Mouse (Mus musculus) stomach, postnatal 0 days (tissue): Measurements from ENCODE around the gene Cpxm2. TPM values are rescaled to one million over a fixed set of nuclear protein-coding genes. Genes with fewer than 3 reads are reported as not detected.

Experiments
- ATAC-seq: fragments of 200-750 bp; cut with Nextera tagmentation; 2 replicates; pipeline ENCODE4 v1.8.0; 2017; ENCODE audit not compliant: low FRiP score, low TSS enrichment
- DNase-seq: peaks from one replicate; pipeline ENCODE4 v3.0.0-alpha.2; 2016; ENCODE audit warnings: low spot score
- H3K27ac ChIP-seq: fragments of 300-500 bp; sonication (generic); replicated peaks from 2 replicates; pipeline ENCODE4 v1.5.1; 2014; ENCODE audit warnings: mild to moderate bottlenecking, control low read depth
- H3K27me3 ChIP-seq: fragments of 300-500 bp; sonication (generic); 2 replicates; pipeline ENCODE4 v1.6.1; 2014; ENCODE audit warnings: low read length; ENCODE audit not compliant: control insufficient read depth, insufficient read depth
- H3K36me3 ChIP-seq: fragments of 300-500 bp; sonication (generic); 2 replicates; pipeline ENCODE4 v1.6.1; 2014; ENCODE audit warnings: low read length, mixed read lengths; ENCODE audit not compliant: control insufficient read depth, insufficient read depth
- H3K4me1 ChIP-seq: fragments of 300-500 bp; sonication (generic); replicated peaks from 2 replicates; pipeline ENCODE4 v1.6.1; 2014; ENCODE audit warnings: antibody characterized with exemption; ENCODE audit not compliant: control insufficient read depth, insufficient read depth
- H3K4me2 ChIP-seq: fragments of 300-500 bp; sonication (generic); replicated peaks from 2 replicates; pipeline ENCODE4 v1.6.1; 2014; ENCODE audit warnings: low read depth, mild to moderate bottlenecking, control low read depth, moderate library complexity
- H3K4me3 ChIP-seq: fragments of 300-500 bp; sonication (generic); 2 replicates; pipeline ENCODE4 v1.5.1; 2014; ENCODE audit warnings: low read depth, low read length, control low read depth
- H3K9ac ChIP-seq: fragments of 300-500 bp; sonication (generic); 2 replicates; pipeline ENCODE4 v1.6.1; 2014; ENCODE audit warnings: mild to moderate bottlenecking, low read length, control low read depth, mixed read lengths
- H3K9me3 ChIP-seq: fragments of 300-500 bp; sonication (generic); 2 replicates; pipeline ENCODE4 v1.6.1; 2016; ENCODE audit warnings: low read length; ENCODE audit not compliant: control insufficient read depth
- CTCF ChIP-seq: IDR thresholded peaks from 2 replicates; pipeline ENCODE4 v1.5.1; 2016; ENCODE audit warnings: antibody characterized with exemption, low read depth, mild to moderate bottlenecking, moderate library complexity
- EP300 ChIP-seq: optimal IDR thresholded peaks from 2 replicates; pipeline ENCODE3; 2016; ENCODE audit warnings: antibody characterized with exemption
- WGBS: fragments of 180-500 bp; shearing (Covaris S2); extraction: QIAGEN DNeasy Blood & Tissue Kit; methylation state at CpG from one replicate; pipeline ENCODE4 v1.1.7; 2014; 5-methylcytosine and 5-hydroxymethylcytosine counted together
- polyA plus RNA-seq: library from polyadenylated mRNA; unstranded; fragments of >200 nt; fragmentation: Nextera tagmentation; extraction: Ambion mirVana; gene quantifications from 2 replicates; pipeline ENCODE4 v1.2.1, GENCODE M21; 2015

Cpxm2 gene
- polyA plus RNA-seq, 1 experiment from 2014 or later, result 7.8 TPM

DNA sequence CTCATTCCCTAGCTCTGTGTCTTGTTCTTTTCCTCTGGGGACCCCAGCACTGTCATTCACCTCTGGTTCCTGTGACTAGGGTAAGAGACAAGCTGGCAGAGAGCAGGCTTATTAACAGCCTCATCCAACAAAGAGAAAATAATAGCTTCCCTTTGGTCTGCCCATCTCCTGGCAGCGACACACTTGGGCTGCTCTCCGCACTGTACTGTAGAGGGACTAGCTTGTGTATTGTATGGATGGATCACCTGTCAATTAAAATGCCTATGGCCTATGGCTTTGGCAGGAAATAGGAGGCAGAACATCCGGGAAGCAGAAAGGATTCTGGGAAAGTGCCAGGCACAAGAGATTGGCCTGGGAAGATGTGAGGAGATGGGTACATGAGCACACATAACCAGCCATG, 7.7 kb upstream of the Cpxm2 start:
- Histone ChIP-seq H3K4me1 (no peaks in the 10 kb centered on the region), H3K36me3 (no peaks in the 10 kb centered on the region), H3K27me3 (no peaks in the 10 kb centered on the region), H3K4me3 (no peak overlapping the region), H3K27ac (no peak overlapping the region), H3K4me2 (no peak overlapping the region), H3K9ac (no peak overlapping the region), H3K9me3 (no peaks in the 10 kb centered on the region)
- ATAC-seq (no peak), DNase-seq (no peak)
- WGBS, result 78% methylated on average over 3 of the region's 3 CpGs
- TF ChIP-seq EP300 (no peak), CTCF (no peak)

DNA sequence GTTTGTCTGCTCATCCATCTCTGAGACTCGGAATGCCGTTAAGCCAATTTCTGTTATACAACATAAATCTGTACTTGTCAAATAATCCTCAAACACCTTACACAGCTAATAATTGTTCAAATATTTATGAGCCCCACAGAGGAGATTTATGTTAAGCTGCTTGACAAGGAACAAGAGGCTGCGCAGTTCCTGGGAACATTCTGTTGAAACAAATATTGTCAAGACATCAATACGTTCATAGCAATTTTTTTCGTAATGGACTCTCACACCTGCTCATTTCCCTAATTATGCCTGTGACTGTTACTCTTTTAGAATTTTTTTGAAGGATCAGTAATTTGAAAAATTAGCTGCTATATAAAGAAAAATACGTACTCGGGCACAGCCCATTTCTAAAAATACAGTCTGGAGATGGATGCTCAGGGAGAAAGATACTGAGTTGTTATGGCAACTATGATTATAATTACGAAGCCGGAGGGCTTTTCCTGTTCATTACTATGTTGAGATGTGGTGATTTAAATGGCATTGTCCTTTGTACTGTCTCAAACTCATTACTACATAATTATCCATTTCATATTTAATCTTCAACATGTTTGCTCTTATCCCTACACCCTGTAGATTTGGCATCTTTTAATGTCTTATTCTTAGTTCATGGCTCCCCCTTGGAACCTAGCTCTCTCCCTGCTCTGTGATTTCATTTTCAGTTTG, 3.9 kb upstream of the Cpxm2 start:
- no peaks in the 10 kb centered on the region for H3K4me1 ChIP-seq
- no peak for ATAC-seq
- 33% methylated on average over 9 of the region's 9 CpGs for WGBS
- H3K36me3 ChIP-seq, result no peaks in the 10 kb centered on the region
- no peaks in the 10 kb centered on the region for H3K9me3 ChIP-seq
- H3K4me3 ChIP-seq, result no peak overlapping the region
- H3K27me3 ChIP-seq, result no peaks in the 10 kb centered on the region; the same call in 1 of the 2 replicates
- TF ChIP-seq CTCF, result no peak
- no peak for TF ChIP-seq EP300
- H3K9ac ChIP-seq, result no peak overlapping the region
- H3K27ac ChIP-seq, result no peak overlapping the region
- no peak for DNase-seq
- no peak overlapping the region for H3K4me2 ChIP-seq

DNA sequence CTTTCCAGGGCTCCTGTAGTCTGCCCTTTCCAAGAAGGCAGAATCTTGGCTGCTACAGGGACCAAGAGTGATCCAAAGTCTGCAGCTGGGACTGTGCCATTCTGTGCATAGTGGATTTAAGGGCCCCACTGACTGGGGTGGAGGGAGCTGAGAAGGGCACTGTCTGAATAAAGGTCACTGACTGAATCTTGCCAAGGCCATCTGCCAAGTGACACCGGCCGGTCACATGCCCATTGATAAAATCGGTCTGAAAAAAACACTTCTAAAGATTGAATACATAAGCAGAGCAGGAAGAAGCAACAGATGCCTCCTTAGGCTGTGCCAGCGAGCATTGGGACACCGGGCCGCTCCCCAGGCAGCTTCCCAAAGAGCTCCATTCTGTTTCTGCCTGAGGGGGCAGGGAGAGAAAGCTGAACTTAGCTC, 803 bp downstream of the Cpxm2 start:
- 0 out of 2 replicates have a peak overlapping the region, but pooled peaks have one; percentile 54 for H3K9ac ChIP-seq
- H3K36me3 ChIP-seq, result no peaks in the 10 kb centered on the region
- DNase-seq (peak; percentile 14), ATAC-seq (no peak)
- peak overlapping the region; percentile 38 for H3K4me3 ChIP-seq
- no peaks in the 10 kb centered on the region for H3K9me3 ChIP-seq
- H3K27me3 ChIP-seq, result no peaks in the 10 kb centered on the region; the same call in 1 of the 2 replicates
- no peak overlapping the region for H3K27ac ChIP-seq
- H3K4me1 ChIP-seq, result no peaks in the 10 kb centered on the region
- TF ChIP-seq CTCF (no peak), EP300 (no peak)
- H3K4me2 ChIP-seq, result peak overlapping the region; percentile 64
- WGBS, result 42% methylated on average over 6 of the region's 6 CpGs

DNA sequence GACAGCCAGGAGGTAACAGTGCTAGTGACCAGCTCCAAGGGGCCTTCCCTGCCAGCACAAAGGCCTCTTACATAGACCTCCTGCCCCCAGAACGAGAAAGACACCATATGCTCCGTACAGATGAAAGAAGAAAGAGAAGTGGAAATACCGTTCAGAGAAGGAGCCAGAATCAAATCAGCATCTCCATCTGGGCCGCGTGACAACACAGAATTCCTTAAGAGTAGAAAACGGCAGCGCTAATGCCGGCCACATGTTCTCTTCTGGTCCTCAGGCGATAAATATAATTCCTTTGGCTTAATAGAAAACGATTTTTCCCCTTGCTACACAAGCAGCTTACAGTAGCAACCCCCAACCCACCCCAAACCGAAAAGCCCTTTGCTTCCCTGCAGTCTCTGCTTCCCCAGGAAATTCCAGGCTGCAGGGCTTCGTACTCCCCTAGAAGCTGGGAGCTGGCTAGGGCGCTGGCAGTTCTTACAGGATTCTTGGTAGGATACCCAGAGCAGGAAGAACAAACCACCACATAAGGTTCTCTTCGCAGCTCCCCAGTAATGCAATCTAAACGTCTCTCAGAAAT, 9.2 kb downstream of the Cpxm2 start:
- no peak overlapping the region for H3K4me3 ChIP-seq
- TF ChIP-seq CTCF, result no peak
- no peak for TF ChIP-seq EP300
- no peak overlapping the region for H3K27ac ChIP-seq
- no peaks in the 10 kb centered on the region for H3K27me3 ChIP-seq
- H3K4me1 ChIP-seq, result no peaks in the 10 kb centered on the region
- no peak overlapping the region for H3K9ac ChIP-seq
- no peaks in the 10 kb centered on the region for H3K36me3 ChIP-seq
- H3K9me3 ChIP-seq, result no peaks in the 10 kb centered on the region
- DNase-seq (no peak), ATAC-seq (no peak)
- 65% methylated on average over 15 of the region's 15 CpGs for WGBS
- H3K4me2 ChIP-seq, result no peak overlapping the region

DNA sequence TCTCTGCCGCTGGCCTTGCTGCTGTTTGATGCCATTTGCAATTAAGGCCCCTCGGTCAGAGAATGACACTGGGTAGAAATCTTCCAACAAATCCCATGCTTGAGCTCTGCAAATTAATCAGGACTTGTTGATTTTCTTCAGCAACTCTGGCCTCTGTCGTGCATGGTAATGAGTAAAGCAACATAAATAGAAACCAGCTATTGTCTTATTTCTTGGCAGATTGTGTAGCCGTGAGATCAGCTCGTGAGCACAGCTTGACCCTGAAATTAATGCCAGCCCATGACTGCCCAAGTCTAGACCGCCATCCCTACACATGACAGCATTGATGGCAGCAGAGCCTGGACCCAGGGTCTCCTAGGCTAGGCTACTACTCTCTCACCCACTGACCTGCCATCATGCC, 25.9 kb downstream of the Cpxm2 start:
- no peak overlapping the region for H3K4me3 ChIP-seq
- TF ChIP-seq EP300, result no peak
- no peak for TF ChIP-seq CTCF
- H3K27ac ChIP-seq, result no peak overlapping the region
- no peak for DNase-seq
- H3K4me1 ChIP-seq, result no peaks in the 10 kb centered on the region
- no peaks in the 10 kb centered on the region for H3K36me3 ChIP-seq
- 84% methylated on average over 6 of the region's 6 CpGs for WGBS
- H3K4me2 ChIP-seq, result no peak overlapping the region
- H3K27me3 ChIP-seq, result no peaks in the 10 kb centered on the region
- ATAC-seq, result no peak
- no peaks in the 10 kb centered on the region for H3K9me3 ChIP-seq
- no peak overlapping the region for H3K9ac ChIP-seq

DNA sequence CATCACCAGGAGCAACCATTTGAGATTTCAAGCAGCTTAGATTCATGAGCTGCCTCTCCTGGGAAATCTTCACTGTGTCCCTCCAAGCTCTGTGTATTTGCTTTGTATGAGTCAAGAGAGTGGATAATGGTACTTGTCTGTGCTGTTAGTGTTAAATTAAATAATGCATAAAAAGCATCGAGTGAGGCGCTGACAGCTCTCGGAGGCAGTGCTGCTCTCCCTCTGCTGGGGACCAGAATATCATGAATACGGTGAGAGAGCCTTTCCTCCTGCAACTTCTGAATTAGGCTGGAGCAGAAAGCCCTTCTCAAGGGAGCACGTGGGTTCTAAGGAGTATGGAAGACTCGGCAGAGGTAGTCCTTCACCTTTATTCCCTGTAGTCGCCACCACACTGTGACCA, 29.6 kb downstream of the Cpxm2 start:
- no peaks in the 10 kb centered on the region for H3K4me1 ChIP-seq
- no peak for DNase-seq
- H3K36me3 ChIP-seq, result no peaks in the 10 kb centered on the region
- TF ChIP-seq CTCF (no peak), EP300 (no peak)
- H3K4me3 ChIP-seq, result no peak overlapping the region
- ATAC-seq, result no peak
- no peaks in the 10 kb centered on the region for H3K27me3 ChIP-seq
- no peaks in the 10 kb centered on the region for H3K9me3 ChIP-seq
- no peak overlapping the region for H3K4me2 ChIP-seq
- H3K9ac ChIP-seq, result no peak overlapping the region
- H3K27ac ChIP-seq, result no peak overlapping the region
- WGBS, result 67% methylated on average over 7 of the region's 7 CpGs
